Mouse (Mus musculus) C2C12 (cell line): ENCODE data around the gene Mrps34. TPM values are rescaled to one million over a fixed set of nuclear protein-coding genes. Genes with fewer than 3 reads are reported as not detected.

Experiments
- H3K27me3 ChIP-seq: one replicate; pipeline ENCODE4 v1.6.1; 2011; ENCODE audit not compliant: control insufficient read depth, insufficient read depth, insufficient read length
- H3K36me3 ChIP-seq: one replicate; pipeline ENCODE4 v1.6.1; 2011; ENCODE audit not compliant: control insufficient read depth, insufficient read depth
- H3K4me3 ChIP-seq: one replicate; pipeline ENCODE4 v1.5.1; 2011; ENCODE audit warnings: mild to moderate bottlenecking, control low read depth; ENCODE audit not compliant: poor library complexity, insufficient read depth, severe bottlenecking
- H3K79me2 ChIP-seq: one replicate; pipeline ENCODE4 v1.6.1; 2011; ENCODE audit not compliant: control insufficient read depth, insufficient read depth
- H3K79me3 ChIP-seq: one replicate; pipeline ENCODE4 v1.6.1; 2011; ENCODE audit warnings: low read depth, control low read depth
- H3ac ChIP-seq: one replicate; pipeline ENCODE3; 2011; ENCODE audit warnings: low read depth; ENCODE audit not compliant: control insufficient read depth, insufficient read length
- CEBPB ChIP-seq: IDR thresholded peaks from one replicate; pipeline ENCODE4 v1.6.1; 2011; ENCODE audit warnings: low read depth, mild to moderate bottlenecking, control low read depth, moderate library complexity
- CTCF ChIP-seq: IDR thresholded peaks from one replicate; pipeline ENCODE4 v1.5.1; 2011; ENCODE audit not compliant: control insufficient read depth, insufficient read depth, insufficient read length
- FOSL1 ChIP-seq: IDR thresholded peaks from one replicate; pipeline ENCODE4 v1.8.0; 2011; ENCODE audit warnings: mild to moderate bottlenecking, low read length; ENCODE audit not compliant: poor library complexity, insufficient read depth, severe bottlenecking
- MAX ChIP-seq: IDR thresholded peaks from one replicate; pipeline ENCODE4 v1.6.1; 2011; ENCODE audit warnings: mild to moderate bottlenecking, control low read depth
- MYOD1 ChIP-seq: IDR thresholded peaks from one replicate; pipeline ENCODE4 v1.6.1; 2011; ENCODE audit warnings: low read depth; ENCODE audit not compliant: control insufficient read depth, insufficient read length
- MYOG ChIP-seq: IDR thresholded peaks from one replicate; pipeline ENCODE4 v1.6.1; 2011; ENCODE audit not compliant: control insufficient read depth, insufficient read length; ENCODE audit errors: extremely low read depth
- USF1 ChIP-seq: IDR thresholded peaks from one replicate; pipeline ENCODE4 v1.6.1; 2011; ENCODE audit warnings: low read depth, mild to moderate bottlenecking, control low read depth, moderate library complexity
- long read RNA-seq, 2 experiments: library from polyadenylated mRNA; unstranded; transcript quantifications; one replicate each; pipeline ENCODE4 v2.0.0; 2019 to 2020
- polyA plus RNA-seq: library from polyadenylated mRNA; unstranded; fragments of >200 nt; fragmentation: generic; extraction: Trizol; gene quantifications from one replicate; pipeline ENCODE4 v1.2.1, GENCODE M21; 2012; ENCODE audit warnings: missing spikeins

The Mrps34 gene
- 107 TPM for polyA plus RNA-seq
- long read RNA-seq, experiment 1, transcript Mrps34-201 (3 exons, 918 nt): major isoform, 66 of 75 reads
- long read RNA-seq, experiment 1, partial matches to known transcripts: 0 of 75 reads
- long read RNA-seq, experiment 1, other reads (novel, unspliced or antisense): 6 of 75 reads
- long read RNA-seq, experiment 2, transcript Mrps34-201 (3 exons, 918 nt): major isoform, 24 of 30 reads
- long read RNA-seq, experiment 2, partial matches to known transcripts: 1 of 30 reads
- long read RNA-seq, experiment 2, other reads (novel, unspliced or antisense): 2 of 30 reads

GRCm38 (mm10) chr17:24894995-24895547 lies at the start of gene Mrps34, which contains the start of gene Eme2:
TSS of gene Mrps34 (plus strand) at chr17:24895116.
TSS of gene Eme2 (minus strand) at chr17:24895087.
- Histone ChIP-seq H3K36me3 (peaks cover 51% of the 10 kb centered on the region), H3K27me3 (no peaks in the 10 kb centered on the region), H3ac (peak within 1 kb of the TSS; percentile 94), H3K79me2 (peaks cover 46% of the 10 kb centered on the region), H3K4me3 (peak within 1 kb of the TSS; percentile 89), H3K79me3 (peaks cover 12% of the 10 kb centered on the region)
- TF ChIP-seq MYOD1 (no peak), MAX (peak; percentile 38)

- TF ChIP-seq USF1 (no peak), MYOG (no peak), MYOD1 (no peak), CTCF (no peak), CEBPB (no peak), FOSL1 (no peak), MAX (no peak)
- Histone ChIP-seq H3ac (no peak overlapping the region), H3K27me3 (no peaks in the 10 kb centered on the region), H3K79me2 (peaks cover 19% of the 10 kb centered on the region), H3K79me3 (no peaks in the 10 kb centered on the region), H3K4me3 (no peak overlapping the region), H3K36me3 (no peaks in the 10 kb centered on the region)
Measured at GRCm38 (mm10) chr17:24847386-24847785, 47.5 kb upstream of the Mrps34 start.

GRCm38 (mm10) chr17:24848600-24849031 lies 46.3 kb upstream of the Mrps34 start:
- no peaks in the 10 kb centered on the region for H3K36me3 ChIP-seq
- peaks cover 19% of the 10 kb centered on the region for H3K79me2 ChIP-seq
- H3ac ChIP-seq: peak overlapping the region; percentile 43
- no peaks in the 10 kb centered on the region for H3K27me3 ChIP-seq
- TF ChIP-seq FOSL1: no peak
- no peak for TF ChIP-seq MYOD1
- no peak for TF ChIP-seq MAX
- no peak for TF ChIP-seq MYOG
- peak overlapping the region; percentile 56 for H3K4me3 ChIP-seq
- no peaks in the 10 kb centered on the region for H3K79me3 ChIP-seq

GRCm38 (mm10) chr17:24849733-24850064 lies 45.2 kb upstream of the Mrps34 start:
- TF ChIP-seq CTCF: peak; percentile 12
- no peak for TF ChIP-seq CEBPB
- no peak for TF ChIP-seq MYOG
- peak; percentile 83 for TF ChIP-seq MAX
- no peak for TF ChIP-seq MYOD1
- Histone ChIP-seq H3K36me3 (no peaks in the 10 kb centered on the region), H3K79me3 (no peaks in the 10 kb centered on the region), H3K79me2 (peaks cover 19% of the 10 kb centered on the region), H3ac (peak overlapping the region; percentile 91), H3K27me3 (no peaks in the 10 kb centered on the region), H3K4me3 (peak overlapping the region; percentile 56)

GRCm38 (mm10) chr17:24850065-24850772 lies 44.7 kb upstream of the Mrps34 start, which contains the start of gene Fahd1:
TSS of gene Fahd1 (minus strand) at chr17:24850364.
- no peaks in the 10 kb centered on the region for H3K27me3 ChIP-seq
- TF ChIP-seq FOSL1 (no peak), USF1 (peak; percentile 94), MYOG (no peak)
- no peaks in the 10 kb centered on the region for H3K36me3 ChIP-seq
- H3K79me2 ChIP-seq: peaks cover 19% of the 10 kb centered on the region
- H3ac ChIP-seq: peak within 1 kb of the TSS; percentile 91
- H3K4me3 ChIP-seq: peak within 1 kb of the TSS; percentile 56
- H3K79me3 ChIP-seq: no peaks in the 10 kb centered on the region

GRCm38 (mm10) chr17:24850773-24851127 lies 44.2 kb upstream of the Mrps34 start:
- H3K36me3 ChIP-seq: no peaks in the 10 kb centered on the region
- peaks cover 19% of the 10 kb centered on the region for H3K79me2 ChIP-seq
- no peaks in the 10 kb centered on the region for H3K27me3 ChIP-seq
- H3K79me3 ChIP-seq: no peaks in the 10 kb centered on the region
- H3K4me3 ChIP-seq: peak overlapping the region; percentile 56
- TF ChIP-seq MAX (no peak), MYOG (no peak), MYOD1 (no peak), CTCF (no peak), FOSL1 (no peak), CEBPB (no peak), USF1 (no peak)
- peak overlapping the region; percentile 79 for H3ac ChIP-seq
